Mouse (Mus musculus): ENCODE measurements around the gene Krt222. TPM values are rescaled to one million over a fixed set of nuclear protein-coding genes. Genes with fewer than 3 reads are reported as not detected.
"Not testable (repeated sequence)": the region's sequence is repeated elsewhere in the genome, so short reads cannot be mapped to it uniquely, and the experiment has no call there.

The Krt222 gene
- polyA plus RNA-seq, 1 experiment: 0.49 TPM

DNA sequence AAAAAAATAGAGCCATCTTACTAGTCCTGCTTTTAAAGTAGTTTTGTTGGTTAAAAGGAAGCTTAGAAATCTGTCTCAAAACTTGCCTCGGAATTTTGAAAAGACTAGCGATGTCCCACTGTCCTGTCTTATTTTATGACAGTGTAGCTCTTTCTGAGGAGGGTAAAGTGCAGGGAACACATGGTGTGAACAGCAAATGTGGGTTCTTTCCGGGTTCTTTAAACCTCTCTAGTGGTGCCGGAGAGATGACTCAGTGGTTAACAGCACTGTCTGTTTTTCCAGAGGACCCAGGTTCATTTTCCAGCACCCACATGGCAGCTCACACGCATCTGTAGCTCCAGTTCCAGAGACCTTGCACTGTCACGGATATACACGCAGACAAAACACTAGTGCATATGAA lies 25.3 kb upstream of the Krt222 start:
- no peak for TF ChIP-seq CTCF (IDR thresholded peaks at IDR 0.05; ENCODE audit: borderline replicate concordance, insufficient read depth, low read length)
- no peak for TF ChIP-seq POLR2A (IDR thresholded peaks at IDR 0.05; ENCODE audit: low read depth, low read length)
- no peaks in the 10 kb centered on the region for H3K4me1 ChIP-seq (ENCODE audit: control insufficient read depth, insufficient read depth, low read length)
- H3K4me3 ChIP-seq (ENCODE audit: insufficient read depth, low read length): no peak overlapping the region
- no peak overlapping the region for H3K27ac ChIP-seq (ENCODE audit: insufficient read depth, low read length)

GRCm38 (mm10) chr11:99265796-99266195 lies 21.9 kb upstream of the Krt222 start:
- TF ChIP-seq POLR2A (IDR thresholded peaks at IDR 0.05; ENCODE audit: low read depth, low read length) (no peak), CTCF (IDR thresholded peaks at IDR 0.05; ENCODE audit: borderline replicate concordance, insufficient read depth, low read length) (no peak)
- no peaks in the 10 kb centered on the region for H3K4me1 ChIP-seq (ENCODE audit: control insufficient read depth, insufficient read depth, low read length)
- no peak overlapping the region for H3K4me3 ChIP-seq (ENCODE audit: insufficient read depth, low read length)

GRCm38 (mm10) chr11:99265220-99265619 lies 21.3 kb upstream of the Krt222 start:
- no peak overlapping the region for H3K4me3 ChIP-seq (ENCODE audit: insufficient read depth, low read length)
- TF ChIP-seq POLR2A (IDR thresholded peaks at IDR 0.05; ENCODE audit: low read depth, low read length) (no peak), CTCF (IDR thresholded peaks at IDR 0.05; ENCODE audit: borderline replicate concordance, insufficient read depth, low read length) (no peak)
- no peaks in the 10 kb centered on the region for H3K4me1 ChIP-seq (ENCODE audit: control insufficient read depth, insufficient read depth, low read length)
- H3K27ac ChIP-seq (ENCODE audit: insufficient read depth, low read length): no peak overlapping the region

More at GRCm38 (mm10) chr11:99265796-99266195, 21.9 kb upstream of the Krt222 start:
- H3K27ac ChIP-seq (ENCODE audit: insufficient read depth, low read length): no peak overlapping the region

DNA sequence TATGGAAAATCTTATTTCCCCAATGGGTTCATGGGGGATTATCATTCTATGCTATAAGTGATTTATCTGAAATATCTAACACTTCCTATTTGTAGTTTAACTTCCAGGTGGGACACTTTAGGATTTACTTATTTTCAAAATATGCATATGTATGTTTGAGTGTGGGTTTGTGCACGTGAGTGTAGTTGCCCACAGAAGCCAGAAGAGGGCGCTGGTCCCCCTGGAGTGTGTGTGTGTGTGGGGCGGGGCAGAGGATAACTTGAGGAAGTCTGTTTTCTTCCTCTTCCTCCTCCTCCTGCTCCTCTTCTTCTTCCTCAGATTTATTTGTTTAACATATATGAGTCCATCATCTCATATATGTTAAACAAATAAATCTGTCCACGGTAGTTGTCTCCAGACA lies 12.3 kb upstream of the Krt222 start:
- H3K4me1 ChIP-seq (ENCODE audit: control insufficient read depth, insufficient read depth, low read length): no peaks in the 10 kb centered on the region
- TF ChIP-seq CTCF (IDR thresholded peaks at IDR 0.05; ENCODE audit: borderline replicate concordance, insufficient read depth, low read length): no peak
- no peak overlapping the region for H3K4me3 ChIP-seq (ENCODE audit: insufficient read depth, low read length)

GRCm38 (mm10) chr11:99255316-99255715 lies 11.4 kb upstream of the Krt222 start:
- no peak for TF ChIP-seq CTCF (IDR thresholded peaks at IDR 0.05; ENCODE audit: borderline replicate concordance, insufficient read depth, low read length)
- no peak for TF ChIP-seq POLR2A (IDR thresholded peaks at IDR 0.05; ENCODE audit: low read depth, low read length)
- Histone ChIP-seq H3K27ac (ENCODE audit: insufficient read depth, low read length) (no peak overlapping the region), H3K4me3 (ENCODE audit: insufficient read depth, low read length) (no peak overlapping the region), H3K4me1 (ENCODE audit: control insufficient read depth, insufficient read depth, low read length) (no peaks in the 10 kb centered on the region)

More for the DNA sequence above, 12.3 kb upstream of the Krt222 start:
- no peak overlapping the region for H3K27ac ChIP-seq (ENCODE audit: insufficient read depth, low read length)

- Histone ChIP-seq H3K4me1 (ENCODE audit: control insufficient read depth, insufficient read depth, low read length) (no peaks in the 10 kb centered on the region), H3K27ac (ENCODE audit: insufficient read depth, low read length) (no peak overlapping the region), H3K4me3 (ENCODE audit: insufficient read depth, low read length) (no peak overlapping the region)
- no peak for TF ChIP-seq CTCF (IDR thresholded peaks at IDR 0.05; ENCODE audit: borderline replicate concordance, insufficient read depth, low read length)
- no peak for TF ChIP-seq POLR2A (IDR thresholded peaks at IDR 0.05; ENCODE audit: low read depth, low read length)
Observed at GRCm38 (mm10) chr11:99253893-99254292, 10.0 kb upstream of the Krt222 start.

DNA sequence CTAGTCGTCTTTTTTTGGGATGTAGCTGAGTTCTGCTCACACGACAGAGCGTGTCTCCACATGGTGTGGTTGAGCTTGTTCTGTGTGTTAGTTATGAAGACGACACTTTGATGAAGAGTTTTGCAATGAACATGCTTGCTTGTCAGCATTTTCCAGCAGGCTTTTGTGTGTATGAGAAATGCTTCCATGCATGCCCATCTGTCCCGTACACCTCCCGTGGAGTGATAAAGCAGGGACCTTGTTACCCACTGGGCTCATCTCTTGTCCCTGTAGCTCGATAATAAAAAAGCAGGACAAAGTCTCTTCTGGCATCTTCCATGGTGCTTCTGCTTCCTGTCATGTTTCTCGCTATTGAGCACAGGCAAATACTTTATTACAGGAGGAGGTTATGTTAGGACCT lies 8.8 kb upstream of the Krt222 start:
- H3K27ac ChIP-seq (ENCODE audit: insufficient read depth, low read length): no peak overlapping the region
- no peaks in the 10 kb centered on the region for H3K4me1 ChIP-seq (ENCODE audit: control insufficient read depth, insufficient read depth, low read length)
- no peak overlapping the region for H3K4me3 ChIP-seq (ENCODE audit: insufficient read depth, low read length)
- TF ChIP-seq POLR2A (IDR thresholded peaks at IDR 0.05; ENCODE audit: low read depth, low read length) (no peak), CTCF (IDR thresholded peaks at IDR 0.05; ENCODE audit: borderline replicate concordance, insufficient read depth, low read length) (no peak)

GRCm38 (mm10) chr11:99250666-99251065 lies 6.8 kb upstream of the Krt222 start:
- no peak for TF ChIP-seq POLR2A (IDR thresholded peaks at IDR 0.05; ENCODE audit: low read depth, low read length)
- no peak for TF ChIP-seq CTCF (IDR thresholded peaks at IDR 0.05; ENCODE audit: borderline replicate concordance, insufficient read depth, low read length)
- H3K4me3 ChIP-seq (ENCODE audit: insufficient read depth, low read length): no peak overlapping the region
- H3K4me1 ChIP-seq (ENCODE audit: control insufficient read depth, insufficient read depth, low read length): no peaks in the 10 kb centered on the region
- no peak overlapping the region for H3K27ac ChIP-seq (ENCODE audit: insufficient read depth, low read length)

DNA sequence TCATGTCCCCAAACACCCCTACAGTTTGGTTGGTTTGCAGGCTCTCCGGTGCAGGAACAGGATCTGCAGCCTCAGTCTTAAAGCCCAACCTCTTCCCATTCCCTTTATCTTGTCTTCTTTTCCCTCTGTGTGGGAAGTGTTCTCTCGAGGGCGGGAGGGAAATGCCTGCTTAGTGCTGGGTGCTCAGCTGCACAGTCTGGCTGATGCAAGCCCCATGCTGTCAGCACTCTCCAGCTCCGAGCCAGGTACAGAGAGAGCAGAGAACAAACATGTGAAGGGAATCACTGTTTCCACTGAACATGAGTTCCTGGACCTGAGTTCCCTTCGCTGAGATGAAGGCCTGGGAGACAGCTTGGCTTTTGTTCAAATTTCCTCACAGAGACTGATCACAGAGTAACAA lies 6.4 kb upstream of the Krt222 start:
- no peak for TF ChIP-seq CTCF (IDR thresholded peaks at IDR 0.05; ENCODE audit: borderline replicate concordance, insufficient read depth, low read length)
- H3K4me1 ChIP-seq (ENCODE audit: control insufficient read depth, insufficient read depth, low read length): no peaks in the 10 kb centered on the region
- no peak overlapping the region for H3K27ac ChIP-seq (ENCODE audit: insufficient read depth, low read length)
- no peak overlapping the region for H3K4me3 ChIP-seq (ENCODE audit: insufficient read depth, low read length)

- no peaks in the 10 kb centered on the region for H3K4me1 ChIP-seq (ENCODE audit: control insufficient read depth, insufficient read depth, low read length)
- no peak overlapping the region for H3K27ac ChIP-seq (ENCODE audit: insufficient read depth, low read length)
- TF ChIP-seq CTCF (IDR thresholded peaks at IDR 0.05; ENCODE audit: borderline replicate concordance, insufficient read depth, low read length): no peak; the same call in 1 of the 2 replicates
- no peak for TF ChIP-seq POLR2A (IDR thresholded peaks at IDR 0.05; ENCODE audit: low read depth, low read length)
- H3K4me3 ChIP-seq (ENCODE audit: insufficient read depth, low read length): no peak overlapping the region
Observed at GRCm38 (mm10) chr11:99249115-99249514, 5.2 kb upstream of the Krt222 start.

DNA sequence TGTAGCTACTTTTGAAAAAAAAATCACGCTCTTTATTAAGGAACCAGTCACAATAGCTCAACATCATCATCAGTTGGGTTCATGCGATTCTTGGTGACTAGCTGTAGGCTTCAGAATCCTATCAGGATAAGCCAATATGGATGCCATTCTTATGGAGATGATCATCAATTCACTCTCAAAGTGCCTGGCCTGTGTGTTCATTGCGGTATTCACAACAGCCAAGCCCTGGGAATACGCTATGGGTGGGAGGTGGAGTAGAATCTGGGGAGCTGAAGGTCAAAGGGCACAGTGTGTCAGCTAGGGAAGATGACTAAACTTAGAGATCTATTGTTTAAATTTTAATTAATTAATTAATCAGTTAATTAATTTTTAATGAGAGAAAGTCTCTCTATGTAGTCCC lies 4.0 kb upstream of the Krt222 start:
- H3K27ac ChIP-seq (ENCODE audit: insufficient read depth, low read length): no peak overlapping the region
- no peaks in the 10 kb centered on the region for H3K4me1 ChIP-seq (ENCODE audit: control insufficient read depth, insufficient read depth, low read length)
- no peak overlapping the region for H3K4me3 ChIP-seq (ENCODE audit: insufficient read depth, low read length)
- no peak for TF ChIP-seq CTCF (IDR thresholded peaks at IDR 0.05; ENCODE audit: borderline replicate concordance, insufficient read depth, low read length)
- no peak for TF ChIP-seq POLR2A (IDR thresholded peaks at IDR 0.05; ENCODE audit: low read depth, low read length)

DNA sequence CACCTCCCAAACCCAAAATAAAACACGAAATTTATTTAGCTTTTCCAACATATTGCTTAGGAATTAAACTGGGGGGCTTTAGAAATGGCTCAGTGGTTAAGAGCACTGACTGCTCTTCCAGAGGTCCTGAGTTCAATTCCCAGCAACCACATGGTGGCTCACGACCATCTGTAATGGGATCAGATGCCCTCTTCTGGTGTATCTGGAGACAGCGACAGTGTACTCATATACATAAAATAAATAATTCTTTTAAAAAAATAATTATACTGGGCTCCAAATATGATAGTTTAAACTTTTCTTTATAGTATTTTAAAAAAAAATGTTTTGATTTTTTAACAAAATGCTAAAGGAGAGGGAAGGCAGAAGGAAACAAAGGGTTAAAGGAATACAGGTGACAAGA lies 634 bp upstream of the Krt222 start:
- not testable (repeated sequence) for H3K27ac ChIP-seq (ENCODE audit: insufficient read depth, low read length); H3K4me1 ChIP-seq (ENCODE audit: control insufficient read depth, insufficient read depth, low read length); H3K4me3 ChIP-seq (ENCODE audit: insufficient read depth, low read length)
